Mouse (Mus musculus) effector memory CD4-positive, alpha-beta T cell, adult 5 months (primary cell): ENCODE measurements around the gene Csf2. TPM values are rescaled to one million over a fixed set of nuclear protein-coding genes. Genes with fewer than 3 reads are reported as not detected.

Source experiments
- polyA plus RNA-seq: library from polyadenylated mRNA; unstranded; fragments of 100-300 nt; shearing (Covaris generic); gene quantifications from one replicate; pipeline ENCODE4 v1.2.1, GENCODE M21; 2017

The Csf2 gene
- polyA plus RNA-seq = 4.0 TPM

DNA sequence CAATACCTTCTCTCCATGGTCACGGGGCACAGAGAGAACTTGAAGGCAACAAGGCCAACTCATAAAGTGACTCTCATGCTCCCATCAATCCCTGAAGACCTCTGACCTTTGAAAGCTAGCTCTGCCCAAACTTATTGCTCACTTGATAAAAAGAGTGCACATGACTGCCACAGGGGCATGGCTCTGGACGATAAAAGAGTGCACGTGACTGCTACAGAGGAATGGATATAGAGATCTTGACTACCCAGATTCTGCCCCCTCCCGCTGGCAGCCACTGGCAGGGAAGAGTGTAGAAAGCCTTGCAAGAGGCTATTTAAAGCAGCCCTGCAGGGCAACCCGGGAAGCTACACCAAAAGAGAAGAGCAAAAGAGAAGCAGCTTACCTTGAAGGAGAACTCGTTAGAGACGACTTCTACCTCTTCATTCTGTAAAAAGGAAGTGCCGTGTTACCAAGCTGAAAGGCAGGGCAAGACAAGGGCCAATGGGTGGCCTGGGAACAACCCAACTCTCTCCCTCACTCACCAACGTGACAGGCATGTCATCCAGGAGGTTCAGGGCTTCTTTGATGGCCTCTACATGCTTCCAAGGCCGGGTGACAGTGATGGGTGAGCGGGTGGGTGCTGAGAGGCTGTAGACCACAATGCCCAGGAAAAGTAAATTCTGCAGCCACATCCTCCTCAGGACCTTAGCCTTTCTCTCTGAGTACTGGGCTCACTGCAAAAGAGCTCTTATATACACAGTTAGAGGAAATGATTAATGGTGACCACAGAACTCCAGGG is at the start of gene Csf2:
Csf2 (minus strand) TSS at position 728 of the 778 bp plus-strand sequence.

DNA sequence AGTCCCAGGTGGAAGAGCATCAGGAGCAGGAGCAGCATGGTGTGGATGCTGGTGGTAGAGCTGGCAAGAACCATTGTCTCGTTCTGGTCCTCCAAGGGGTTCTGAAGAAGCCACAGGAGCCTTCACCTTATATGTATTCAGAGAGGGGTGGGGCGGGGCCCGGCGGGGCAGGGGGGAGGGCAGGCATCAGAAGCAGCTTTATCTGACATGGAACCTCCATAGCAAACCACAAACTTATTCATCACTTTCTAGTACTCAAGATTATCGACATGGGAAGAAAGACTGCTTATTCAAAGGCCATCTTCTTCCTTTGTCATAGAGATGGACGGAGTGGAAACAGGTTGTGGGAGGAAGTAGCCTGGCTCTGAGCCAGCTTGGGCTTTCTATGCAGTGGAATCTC is 17.7 kb upstream of the Csf2 start, which contains the start of gene Il3:
Il3 (minus strand) TSS at position 101 of the 400 bp plus-strand sequence.

Other genes with a start within 250 kb of the Csf2 start
- 0.85 TPM for gene Slc22a4, start 221.6 kb downstream of the Csf2 start, polyA plus RNA-seq
- gene Pdlim4, start 180.7 kb downstream of the Csf2 start, polyA plus RNA-seq = 4.3 TPM
- 0.75 TPM for gene P4ha2, start 149.6 kb downstream of the Csf2 start, polyA plus RNA-seq
- not detected for gene Il3, start 17.6 kb upstream of the Csf2 start, polyA plus RNA-seq
- not detected for gene Acsl6, start 54.1 kb upstream of the Csf2 start, polyA plus RNA-seq
- gene Meikin, start 121.0 kb upstream of the Csf2 start, polyA plus RNA-seq = not detected
- 9.2 TPM for gene Fnip1, start 188.5 kb upstream of the Csf2 start, polyA plus RNA-seq